Mouse (Mus musculus): ENCODE measurements at regions not wholly inside any gene's neighbourhood (a gene's known extent, or its start where the extent isn't known, plus 50 kb on each side); places are given as distances from the start of the nearest gene placed in this dataset.
"Not testable (repeated sequence)": the region's sequence is repeated elsewhere in the genome, so short reads cannot be mapped to it uniquely, and the experiment has no call there.

DNA sequence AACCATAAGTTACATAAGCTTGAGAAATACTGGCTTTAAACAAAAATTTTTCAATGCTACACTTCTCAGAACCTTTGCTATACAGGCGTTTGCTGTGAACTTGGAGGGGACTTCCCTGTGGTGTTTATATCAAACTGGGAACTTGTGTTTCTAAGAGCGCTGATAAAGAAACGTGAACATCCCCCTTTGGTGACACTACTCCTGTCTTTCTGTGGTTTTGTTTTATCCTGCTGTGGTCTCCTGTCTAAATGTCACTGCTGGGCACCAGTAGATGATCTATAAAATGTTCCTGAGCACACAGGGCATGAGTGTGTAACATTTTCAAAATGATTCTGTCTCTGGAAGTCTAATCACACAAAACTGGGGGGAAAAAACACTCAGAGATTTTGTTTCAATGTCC lies 134.1 kb upstream of the Zranb2 start:
- no peaks in the 10 kb centered on the region for H3K27me3 ChIP-seq (ENCODE audit: insufficient read depth, low read length)
- no peak overlapping the region for H3K4me3 ChIP-seq (ENCODE audit: low read depth, low read length)
- H3K36me3 ChIP-seq (replicated peaks; ENCODE audit: insufficient read depth, low read length): no peaks in the 10 kb centered on the region
- DNase-seq (no peak), ATAC-seq (no peak)
- H3K27ac ChIP-seq (ENCODE audit: low read depth): no peak overlapping the region
- H3K4me2 ChIP-seq (ENCODE audit: low read depth, low read length): no peak overlapping the region
- TF ChIP-seq CTCF (IDR thresholded peaks at IDR 0.05; ENCODE audit: low read depth) (no peak), EP300 (IDR thresholded peaks at IDR 0.05; ENCODE audit: low read depth) (no peak)
- no peaks in the 10 kb centered on the region for H3K4me1 ChIP-seq (ENCODE audit: insufficient read depth)
- WGBS (ENCODE audit: insufficient replicate concordance): 27% methylated on average over 3 of the region's 3 CpGs
- H3K9ac ChIP-seq (replicated peaks): no peak overlapping the region
- no peaks in the 10 kb centered on the region; the same call in 1 of the 2 replicates for H3K9me3 ChIP-seq (ENCODE audit: low read length)

DNA sequence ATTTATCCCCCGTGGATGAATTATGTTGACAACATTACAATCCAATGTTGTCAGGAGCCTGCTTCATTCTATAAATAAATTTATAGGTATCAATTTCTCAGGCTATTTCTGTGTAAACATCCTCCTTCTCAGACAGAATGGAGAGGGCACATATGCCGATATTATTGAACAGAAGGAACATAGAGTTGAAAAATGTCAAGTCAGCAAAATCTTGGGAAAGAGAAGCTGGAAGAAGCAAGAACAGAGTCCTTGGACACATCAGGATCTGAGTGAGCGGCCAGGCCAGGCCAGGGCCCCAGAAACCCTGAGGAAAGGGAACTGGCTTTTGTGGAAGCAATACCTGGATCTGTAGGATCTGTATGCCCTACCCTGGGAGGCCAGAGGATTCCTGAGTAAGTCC lies 129.9 kb upstream of the Zranb2 start:
- ATAC-seq (no peak), DNase-seq (no peak)
- TF ChIP-seq CTCF (IDR thresholded peaks at IDR 0.05; ENCODE audit: low read depth) (no peak), EP300 (IDR thresholded peaks at IDR 0.05; ENCODE audit: low read depth) (no peak)
- H3K4me3 ChIP-seq (ENCODE audit: low read depth, low read length): no peak overlapping the region
- no peaks in the 10 kb centered on the region for H3K27me3 ChIP-seq (ENCODE audit: insufficient read depth, low read length)
- no peaks in the 10 kb centered on the region for H3K4me1 ChIP-seq (ENCODE audit: insufficient read depth)
- H3K36me3 ChIP-seq (replicated peaks; ENCODE audit: insufficient read depth, low read length): no peaks in the 10 kb centered on the region
- no peak overlapping the region for H3K27ac ChIP-seq (ENCODE audit: low read depth)
- H3K9ac ChIP-seq (replicated peaks): no peak overlapping the region
- no peaks in the 10 kb centered on the region; the same call in 1 of the 2 replicates for H3K9me3 ChIP-seq (ENCODE audit: low read length)
- no peak overlapping the region for H3K4me2 ChIP-seq (ENCODE audit: low read depth, low read length)
- WGBS (ENCODE audit: insufficient replicate concordance): 82% methylated on average over 3 of the region's 3 CpGs

GRCm38 (mm10) chr3:157423447-157423846 lies 110.5 kb upstream of the Zranb2 start:
- H3K4me1 ChIP-seq (ENCODE audit: insufficient read depth); H3K9me3 ChIP-seq (ENCODE audit: low read length); H3K9ac ChIP-seq (replicated peaks); DNase-seq; H3K4me3 ChIP-seq (ENCODE audit: low read depth, low read length); ATAC-seq; H3K36me3 ChIP-seq (replicated peaks; ENCODE audit: insufficient read depth, low read length); H3K27ac ChIP-seq (ENCODE audit: low read depth); H3K27me3 ChIP-seq (ENCODE audit: insufficient read depth, low read length); H3K4me2 ChIP-seq (ENCODE audit: low read depth, low read length): not testable (repeated sequence)
- WGBS (ENCODE audit: insufficient replicate concordance): 36% methylated on average over 1 of the region's 1 CpGs

GRCm38 (mm10) chr3:157426720-157427119 lies 107.2 kb upstream of the Zranb2 start:
- 51% methylated on average over 3 of the region's 3 CpGs for WGBS (ENCODE audit: insufficient replicate concordance)
- Histone ChIP-seq H3K36me3 (replicated peaks; ENCODE audit: insufficient read depth, low read length) (no peaks in the 10 kb centered on the region), H3K27me3 (ENCODE audit: insufficient read depth, low read length) (no peaks in the 10 kb centered on the region), H3K9me3 (ENCODE audit: low read length) (no peaks in the 10 kb centered on the region), H3K4me2 (ENCODE audit: low read depth, low read length) (no peak overlapping the region), H3K4me3 (ENCODE audit: low read depth, low read length) (no peak overlapping the region), H3K9ac (replicated peaks) (no peak overlapping the region), H3K27ac (ENCODE audit: low read depth) (no peak overlapping the region), H3K4me1 (ENCODE audit: insufficient read depth) (no peaks in the 10 kb centered on the region)
- ATAC-seq (no peak), DNase-seq (no peak)
- TF ChIP-seq CTCF (IDR thresholded peaks at IDR 0.05; ENCODE audit: low read depth) (no peak), EP300 (IDR thresholded peaks at IDR 0.05; ENCODE audit: low read depth) (no peak)

DNA sequence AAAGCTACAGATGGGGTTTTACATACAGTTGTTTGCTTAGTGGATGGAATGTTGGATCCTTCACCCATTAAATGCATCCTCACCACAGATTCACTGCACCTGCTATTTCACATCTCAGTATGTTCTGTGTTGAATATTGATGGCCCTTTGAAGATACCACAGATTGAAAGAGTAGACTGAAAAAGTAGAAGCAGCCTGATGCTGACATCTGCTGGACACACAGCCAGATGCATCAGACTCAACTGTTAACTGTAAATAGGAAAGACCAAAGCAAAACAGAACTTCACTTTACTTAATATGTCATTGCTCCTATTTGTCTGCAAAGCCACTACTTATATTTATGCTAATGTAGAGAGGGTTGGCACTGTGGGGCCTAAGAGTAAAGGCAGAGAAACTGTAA lies 84.2 kb upstream of the Zranb2 start:
- no peak overlapping the region for H3K4me3 ChIP-seq (ENCODE audit: low read depth, low read length)
- no peaks in the 10 kb centered on the region for H3K9me3 ChIP-seq (ENCODE audit: low read length)
- no peaks in the 10 kb centered on the region for H3K4me1 ChIP-seq (ENCODE audit: insufficient read depth)
- no peaks in the 10 kb centered on the region for H3K36me3 ChIP-seq (replicated peaks; ENCODE audit: insufficient read depth, low read length)
- DNase-seq (no peak), ATAC-seq (no peak)
- no peak for TF ChIP-seq EP300 (IDR thresholded peaks at IDR 0.05; ENCODE audit: low read depth)
- TF ChIP-seq CTCF (IDR thresholded peaks at IDR 0.05; ENCODE audit: low read depth): peak; percentile 47
- H3K4me2 ChIP-seq (ENCODE audit: low read depth, low read length): no peak overlapping the region
- no peak overlapping the region for H3K27ac ChIP-seq (ENCODE audit: low read depth)
- H3K9ac ChIP-seq (replicated peaks): no peak overlapping the region
- no peaks in the 10 kb centered on the region for H3K27me3 ChIP-seq (ENCODE audit: insufficient read depth, low read length)

DNA sequence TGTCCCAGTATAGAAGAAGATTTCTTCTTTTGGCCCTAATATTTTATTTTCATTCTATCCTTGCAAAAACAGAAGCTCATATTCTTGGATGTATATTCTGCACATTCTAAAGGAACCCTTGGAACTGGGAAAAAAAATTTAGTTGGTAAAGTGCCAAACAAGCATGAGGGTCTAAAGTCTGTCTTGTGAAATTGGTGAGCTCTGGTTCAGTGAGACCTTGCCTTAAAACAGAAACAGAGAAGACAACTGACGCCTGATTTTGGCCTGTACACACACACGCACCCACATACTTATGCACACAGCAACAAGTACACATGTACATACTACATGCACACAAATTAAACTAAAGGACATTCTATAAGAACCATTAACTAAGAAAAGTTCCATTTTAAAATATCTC lies 62.4 kb upstream of the Zranb2 start:
- H3K36me3 ChIP-seq (replicated peaks; ENCODE audit: insufficient read depth, low read length): no peaks in the 10 kb centered on the region
- H3K4me2 ChIP-seq (ENCODE audit: low read depth, low read length): no peak overlapping the region
- no peak overlapping the region for H3K4me3 ChIP-seq (ENCODE audit: low read depth, low read length)
- H3K9me3 ChIP-seq (ENCODE audit: low read length): no peaks in the 10 kb centered on the region
- no peaks in the 10 kb centered on the region for H3K4me1 ChIP-seq (ENCODE audit: insufficient read depth)
- peak; percentile 68 for ATAC-seq
- no peaks in the 10 kb centered on the region for H3K27me3 ChIP-seq (ENCODE audit: insufficient read depth, low read length)
- TF ChIP-seq EP300 (IDR thresholded peaks at IDR 0.05; ENCODE audit: low read depth): no peak
- TF ChIP-seq CTCF (IDR thresholded peaks at IDR 0.05; ENCODE audit: low read depth): no peak
- H3K27ac ChIP-seq (ENCODE audit: low read depth): no peak overlapping the region
- 55% methylated on average over 2 of the region's 2 CpGs for WGBS (ENCODE audit: insufficient replicate concordance)
- no peak overlapping the region for H3K9ac ChIP-seq (replicated peaks)
- DNase-seq: no peak

GRCm38 (mm10) chr3:157472674-157473073 lies 61.3 kb upstream of the Zranb2 start:
- Histone ChIP-seq H3K4me2 (ENCODE audit: low read depth, low read length) (no peak overlapping the region), H3K9me3 (ENCODE audit: low read length) (no peaks in the 10 kb centered on the region), H3K9ac (replicated peaks) (no peak overlapping the region), H3K27me3 (ENCODE audit: insufficient read depth, low read length) (no peaks in the 10 kb centered on the region), H3K36me3 (replicated peaks; ENCODE audit: insufficient read depth, low read length) (no peaks in the 10 kb centered on the region), H3K4me1 (ENCODE audit: insufficient read depth) (no peaks in the 10 kb centered on the region), H3K4me3 (ENCODE audit: low read depth, low read length) (no peak overlapping the region), H3K27ac (ENCODE audit: low read depth) (no peak overlapping the region)
- 66% methylated on average over 5 of the region's 5 CpGs for WGBS (ENCODE audit: insufficient replicate concordance)
- TF ChIP-seq EP300 (IDR thresholded peaks at IDR 0.05; ENCODE audit: low read depth) (no peak), CTCF (IDR thresholded peaks at IDR 0.05; ENCODE audit: low read depth) (no peak)
- no peak for ATAC-seq
- DNase-seq: no peak

Data from liver, postnatal 0 days (tissue).